Mouse (Mus musculus): ENCODE measurements around the gene Lpp.

DNA sequence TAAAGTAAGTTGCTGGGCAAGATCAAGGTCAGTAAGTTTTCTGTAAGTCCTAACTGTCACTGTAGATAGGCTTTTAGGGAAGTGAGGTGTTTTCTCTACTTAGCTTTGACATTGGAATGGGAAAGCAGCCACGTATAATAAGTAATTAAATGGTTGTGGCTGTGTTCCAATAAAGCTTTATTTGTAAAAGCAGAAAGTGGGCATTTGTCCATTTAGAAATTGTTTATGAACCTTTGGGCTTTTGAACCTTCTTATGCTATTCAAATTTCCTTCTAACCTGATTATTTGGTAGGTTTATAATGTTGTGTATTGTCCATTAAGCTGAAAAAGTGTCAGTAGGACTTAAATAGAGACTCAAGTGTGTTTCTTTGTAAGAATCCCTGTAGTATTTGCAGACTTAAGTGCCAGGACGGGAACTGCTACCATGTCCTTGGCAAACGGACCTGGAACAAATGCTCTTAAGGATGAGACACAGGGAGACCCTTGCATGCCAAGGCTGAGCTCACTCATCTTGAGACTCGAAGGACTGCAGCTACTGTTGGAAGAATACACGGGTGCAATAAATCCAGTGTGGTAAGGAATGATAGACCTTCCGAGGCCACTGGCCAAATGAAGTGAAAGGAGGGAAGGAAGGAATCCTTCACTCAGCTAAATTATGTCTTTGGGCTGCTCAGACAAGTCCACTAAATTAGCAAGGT is 252.7 kb downstream of the Lpp start:
- no peak for TF ChIP-seq CTCF (IDR thresholded peaks at IDR 0.05; ENCODE audit: low read depth)
- no peak for TF ChIP-seq EP300 (IDR thresholded peaks at IDR 0.05; ENCODE audit: low read depth)

Measured in liver, postnatal 0 days (tissue).